Mouse (Mus musculus): Measurements from ENCODE around the gene Limd1. TPM values are rescaled to one million over a fixed set of nuclear protein-coding genes. Genes with fewer than 3 reads are reported as not detected.

The Limd1 gene
- polyA plus RNA-seq, 2 experiments, result 32.5 to 58.4 TPM

- Histone ChIP-seq H3K4me3 (replicated peaks; ENCODE audit: low read length) (no peak overlapping the region), H3K4me1 (ENCODE audit: control insufficient read depth, insufficient read depth, low read length) (peaks cover 47% of the 10 kb centered on the region), H3K27ac (replicated peaks; ENCODE audit: low read depth, low read length) (no peak overlapping the region), H3K36me3 (ENCODE audit: control insufficient read depth, insufficient read depth, low read length) (peaks cover 40% of the 10 kb centered on the region), H3K27me3 (ENCODE audit: control insufficient read depth, insufficient read depth, low read length) (no peaks in the 10 kb centered on the region), H3K9ac (ENCODE audit: low read depth, low read length, severe bottlenecking) (no peak overlapping the region), H3K4me2 (replicated peaks; ENCODE audit: low read depth, low read length, severe bottlenecking) (no peak overlapping the region), H3K9me3 (ENCODE audit: control insufficient read depth, low read length) (no peaks in the 10 kb centered on the region)
- 96% methylated on average over 1 of the region's 1 CpGs for WGBS
- ATAC-seq (ENCODE audit: low FRiP score, low read depth) (no peak), DNase-seq (ENCODE audit: low spot score) (no peak)
- no peak for TF ChIP-seq POLR2A (IDR thresholded peaks at IDR 0.05; ENCODE audit: borderline replicate concordance, extremely low read depth, insufficient read depth, insufficient read length)
Observed at GRCm38 (mm10) chr9:123483598-123483997, 5.1 kb downstream of the Limd1 start.

- DNase-seq (ENCODE audit: low spot score) (no peak), ATAC-seq (ENCODE audit: low FRiP score, low read depth) (no peak)
- 98% methylated on average over 3 of the region's 3 CpGs for WGBS
- H3K36me3 ChIP-seq (ENCODE audit: control insufficient read depth, insufficient read depth, low read length), result peaks cover 49% of the 10 kb centered on the region
- TF ChIP-seq POLR2A (IDR thresholded peaks at IDR 0.05; ENCODE audit: borderline replicate concordance, extremely low read depth, insufficient read depth, insufficient read length), result no peak
- no peak overlapping the region for H3K9ac ChIP-seq (ENCODE audit: low read depth, low read length, severe bottlenecking)
- H3K4me1 ChIP-seq (ENCODE audit: control insufficient read depth, insufficient read depth, low read length), result peaks cover 46% of the 10 kb centered on the region
- H3K4me2 ChIP-seq (replicated peaks; ENCODE audit: low read depth, low read length, severe bottlenecking), result no peak overlapping the region
- H3K27me3 ChIP-seq (ENCODE audit: control insufficient read depth, insufficient read depth, low read length), result no peaks in the 10 kb centered on the region
- no peak overlapping the region for H3K4me3 ChIP-seq (replicated peaks; ENCODE audit: low read length)
- H3K27ac ChIP-seq (replicated peaks; ENCODE audit: low read depth, low read length), result no peak overlapping the region
- H3K9me3 ChIP-seq (ENCODE audit: control insufficient read depth, low read length), result no peaks in the 10 kb centered on the region
Observed at GRCm38 (mm10) chr9:123484830-123485229, 6.3 kb downstream of the Limd1 start.

- Histone ChIP-seq H3K4me1 (ENCODE audit: control insufficient read depth, insufficient read depth, low read length) (peaks cover 46% of the 10 kb centered on the region), H3K27me3 (ENCODE audit: control insufficient read depth, insufficient read depth, low read length) (no peaks in the 10 kb centered on the region), H3K4me2 (replicated peaks; ENCODE audit: low read depth, low read length, severe bottlenecking) (no peak overlapping the region), H3K9ac (ENCODE audit: low read depth, low read length, severe bottlenecking) (no peak overlapping the region), H3K36me3 (ENCODE audit: control insufficient read depth, insufficient read depth, low read length) (peaks cover 51% of the 10 kb centered on the region), H3K9me3 (ENCODE audit: control insufficient read depth, low read length) (no peaks in the 10 kb centered on the region), H3K4me3 (replicated peaks; ENCODE audit: low read length) (no peak overlapping the region), H3K27ac (replicated peaks; ENCODE audit: low read depth, low read length) (no peak overlapping the region)
- 91% methylated on average over 4 of the region's 4 CpGs for WGBS
- ATAC-seq (ENCODE audit: low FRiP score, low read depth) (no peak), DNase-seq (ENCODE audit: low spot score) (no peak)
- no peak for TF ChIP-seq POLR2A (IDR thresholded peaks at IDR 0.05; ENCODE audit: borderline replicate concordance, extremely low read depth, insufficient read depth, insufficient read length)
Observed at GRCm38 (mm10) chr9:123485561-123485960, 7.1 kb downstream of the Limd1 start.

GRCm38 (mm10) chr9:123486635-123487034 lies 8.1 kb downstream of the Limd1 start:
- no peak overlapping the region for H3K9ac ChIP-seq (ENCODE audit: low read depth, low read length, severe bottlenecking)
- no peak for TF ChIP-seq POLR2A (IDR thresholded peaks at IDR 0.05; ENCODE audit: borderline replicate concordance, extremely low read depth, insufficient read depth, insufficient read length)
- H3K27me3 ChIP-seq (ENCODE audit: control insufficient read depth, insufficient read depth, low read length), result no peaks in the 10 kb centered on the region
- no peak overlapping the region for H3K27ac ChIP-seq (replicated peaks; ENCODE audit: low read depth, low read length)
- no peak overlapping the region for H3K4me3 ChIP-seq (replicated peaks; ENCODE audit: low read length)
- no peaks in the 10 kb centered on the region for H3K9me3 ChIP-seq (ENCODE audit: control insufficient read depth, low read length)
- H3K36me3 ChIP-seq (ENCODE audit: control insufficient read depth, insufficient read depth, low read length), result peaks cover 46% of the 10 kb centered on the region
- ATAC-seq (ENCODE audit: low FRiP score, low read depth) (no peak), DNase-seq (ENCODE audit: low spot score) (no peak)
- peaks cover 45% of the 10 kb centered on the region for H3K4me1 ChIP-seq (ENCODE audit: control insufficient read depth, insufficient read depth, low read length)
- WGBS, result 60% methylated on average over 3 of the region's 3 CpGs
- H3K4me2 ChIP-seq (replicated peaks; ENCODE audit: low read depth, low read length, severe bottlenecking), result no peak overlapping the region

- H3K4me3 ChIP-seq (replicated peaks; ENCODE audit: low read length), result no peak overlapping the region
- DNase-seq (ENCODE audit: low spot score) (no peak), ATAC-seq (ENCODE audit: low FRiP score, low read depth) (no peak)
- no peak overlapping the region for H3K9ac ChIP-seq (ENCODE audit: low read depth, low read length, severe bottlenecking)
- no peak overlapping the region for H3K27ac ChIP-seq (replicated peaks; ENCODE audit: low read depth, low read length)
- 70% methylated on average over 2 of the region's 2 CpGs for WGBS
- peaks cover 37% of the 10 kb centered on the region for H3K4me1 ChIP-seq (ENCODE audit: control insufficient read depth, insufficient read depth, low read length)
- H3K27me3 ChIP-seq (ENCODE audit: control insufficient read depth, insufficient read depth, low read length), result no peaks in the 10 kb centered on the region
- H3K36me3 ChIP-seq (ENCODE audit: control insufficient read depth, insufficient read depth, low read length), result peaks cover 34% of the 10 kb centered on the region
- H3K9me3 ChIP-seq (ENCODE audit: control insufficient read depth, low read length), result no peaks in the 10 kb centered on the region
- TF ChIP-seq POLR2A (IDR thresholded peaks at IDR 0.05; ENCODE audit: borderline replicate concordance, extremely low read depth, insufficient read depth, insufficient read length), result no peak
- no peak overlapping the region for H3K4me2 ChIP-seq (replicated peaks; ENCODE audit: low read depth, low read length, severe bottlenecking)
Observed at GRCm38 (mm10) chr9:123489073-123489472, 10.6 kb downstream of the Limd1 start.

All from limb, embryonic 14.5 days (tissue).